Mouse (Mus musculus): ENCODE measurements around the gene Gm45234. TPM values are rescaled to one million over a fixed set of nuclear protein-coding genes. Genes with fewer than 3 reads are reported as not detected.

Gm45234 gene
- total and polyA plus RNA-seq, 3 experiments, result not detected

DNA sequence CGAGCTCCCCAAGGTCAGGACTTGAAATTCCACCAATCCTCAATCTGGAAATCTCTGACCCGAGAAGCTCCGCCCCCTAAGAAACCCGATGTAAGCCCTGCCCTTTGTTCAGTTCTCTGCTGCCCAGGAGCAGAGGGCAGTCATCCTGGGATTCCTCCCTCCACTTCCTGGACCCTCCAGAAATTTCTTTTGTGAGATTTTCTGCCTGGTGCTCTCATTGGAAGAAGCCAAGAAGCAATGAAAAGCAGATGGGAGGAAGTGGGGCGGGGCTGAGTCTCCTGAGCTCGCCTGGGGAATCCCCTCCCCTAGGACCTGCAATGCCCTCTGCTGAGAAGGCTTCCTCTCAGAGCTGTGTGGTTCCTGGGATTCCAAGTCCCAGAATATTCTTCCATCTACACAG, 26.6 kb upstream of the Gm45234 start:
- no peaks in the 10 kb centered on the region for H3K36me3 ChIP-seq (replicated peaks)
- peaks cover 45% of the 10 kb centered on the region for H3K27me3 ChIP-seq (ENCODE audit: insufficient read depth, low read length)
- H3K4me3 ChIP-seq (ENCODE audit: low read depth, low read length), result no peak overlapping the region; the same call in 1 of the 2 replicates
- H3K9me3 ChIP-seq (replicated peaks), result no peaks in the 10 kb centered on the region
- TF ChIP-seq TAL1 (conservative IDR thresholded peaks at IDR 0.05; ENCODE audit: low read depth, low read length), result no peak
- no peak for TF ChIP-seq GATA2 (IDR thresholded peaks at IDR 0.05; ENCODE audit: borderline replicate concordance, low read depth, low read length)
- no peak for TF ChIP-seq GATA1 (IDR thresholded peaks at IDR 0.05; ENCODE audit: borderline replicate concordance, low read length)
- TF ChIP-seq POLR2AphosphoS5 (IDR thresholded peaks at IDR 0.05; ENCODE audit: insufficient replicate concordance, low read depth, low read length), result no peak
- TF ChIP-seq CTCF (IDR thresholded peaks at IDR 0.05; ENCODE audit: low read depth, low read length), result no peak
- no peak for DNase-seq (ENCODE audit: low spot score)
- ATAC-seq (ENCODE audit: extremely low read depth, insufficient number of reproducible peaks, low FRiP score, poor library complexity, severe bottlenecking), result no peak
- H3K4me1 ChIP-seq (ENCODE audit: insufficient read depth, low read depth, low read length), result peaks cover 5% of the 10 kb centered on the region

DNA sequence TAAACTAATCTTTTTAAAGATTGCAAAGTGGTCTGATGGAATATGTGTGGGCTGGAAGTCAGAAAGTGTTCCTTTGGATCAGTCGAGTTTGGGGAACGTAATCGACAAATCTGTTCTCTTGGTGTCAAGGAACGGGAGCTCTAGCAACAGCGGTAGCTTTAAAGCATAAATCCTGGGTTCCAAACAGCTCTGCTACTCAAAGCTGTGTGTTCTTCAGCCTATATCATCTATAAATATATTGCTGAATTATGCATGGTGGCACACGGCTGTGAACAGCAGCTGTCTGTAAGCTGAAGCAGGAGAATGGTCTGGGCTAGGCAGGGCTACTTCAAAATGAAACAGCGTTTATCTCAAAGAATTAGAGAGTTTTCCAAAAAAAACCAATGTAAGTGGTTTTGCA, 25.1 kb upstream of the Gm45234 start:
- TF ChIP-seq CTCF (IDR thresholded peaks at IDR 0.05; ENCODE audit: low read depth, low read length) (no peak), TAL1 (conservative IDR thresholded peaks at IDR 0.05; ENCODE audit: low read depth, low read length) (no peak), POLR2AphosphoS5 (IDR thresholded peaks at IDR 0.05; ENCODE audit: insufficient replicate concordance, low read depth, low read length) (no peak), GATA2 (IDR thresholded peaks at IDR 0.05; ENCODE audit: borderline replicate concordance, low read depth, low read length) (no peak)
- no peaks in the 10 kb centered on the region for H3K36me3 ChIP-seq (replicated peaks)
- H3K27me3 ChIP-seq (ENCODE audit: insufficient read depth, low read length), result peaks cover 58% of the 10 kb centered on the region
- H3K4me3 ChIP-seq (ENCODE audit: low read depth, low read length), result no peak overlapping the region
- no peak for DNase-seq (ENCODE audit: low spot score)
- peaks cover 5% of the 10 kb centered on the region for H3K4me1 ChIP-seq (ENCODE audit: insufficient read depth, low read depth, low read length)
- H3K9me3 ChIP-seq (replicated peaks), result no peaks in the 10 kb centered on the region
- no peak for ATAC-seq (ENCODE audit: extremely low read depth, insufficient number of reproducible peaks, low FRiP score, poor library complexity, severe bottlenecking)

DNA sequence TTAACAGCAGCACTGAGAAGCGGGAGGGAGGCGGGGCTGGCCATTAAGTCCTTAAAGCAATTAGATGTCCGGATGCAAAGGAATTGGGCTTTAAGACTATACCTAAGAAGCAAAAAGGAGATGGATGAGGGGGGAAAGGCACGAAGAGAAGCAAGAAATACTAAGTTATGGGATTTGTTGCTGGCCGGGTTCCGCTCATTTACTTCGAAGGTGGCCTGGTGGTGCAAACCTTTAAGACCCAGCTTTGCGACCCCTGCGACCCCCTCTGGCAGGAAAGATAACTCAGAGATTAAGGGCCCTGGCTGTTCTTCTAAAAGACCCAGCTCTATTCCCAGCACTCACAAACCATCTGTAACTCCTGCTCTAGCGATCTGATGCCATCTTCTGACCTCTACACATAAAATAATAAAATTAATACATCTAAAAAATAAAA, 24.2 kb upstream of the Gm45234 start:
- TF ChIP-seq CTCF (IDR thresholded peaks at IDR 0.05; ENCODE audit: low read depth, low read length), result no peak
- TF ChIP-seq GATA2 (IDR thresholded peaks at IDR 0.05; ENCODE audit: borderline replicate concordance, low read depth, low read length), result no peak
- TF ChIP-seq POLR2AphosphoS5 (IDR thresholded peaks at IDR 0.05; ENCODE audit: insufficient replicate concordance, low read depth, low read length), result no peak
- no peak for TF ChIP-seq TAL1 (conservative IDR thresholded peaks at IDR 0.05; ENCODE audit: low read depth, low read length)
- no peak for TF ChIP-seq GATA1 (IDR thresholded peaks at IDR 0.05; ENCODE audit: borderline replicate concordance, low read length)
- ATAC-seq (ENCODE audit: extremely low read depth, insufficient number of reproducible peaks, low FRiP score, poor library complexity, severe bottlenecking), result no peak
- Histone ChIP-seq H3K4me1 (ENCODE audit: insufficient read depth, low read depth, low read length) (peaks cover 5% of the 10 kb centered on the region), H3K9me3 (replicated peaks) (no peaks in the 10 kb centered on the region), H3K36me3 (replicated peaks) (no peaks in the 10 kb centered on the region), H3K27me3 (ENCODE audit: insufficient read depth, low read length) (peaks cover 62% of the 10 kb centered on the region), H3K4me3 (ENCODE audit: low read depth, low read length) (no peak overlapping the region)
- no peak for DNase-seq (ENCODE audit: low spot score)

DNA sequence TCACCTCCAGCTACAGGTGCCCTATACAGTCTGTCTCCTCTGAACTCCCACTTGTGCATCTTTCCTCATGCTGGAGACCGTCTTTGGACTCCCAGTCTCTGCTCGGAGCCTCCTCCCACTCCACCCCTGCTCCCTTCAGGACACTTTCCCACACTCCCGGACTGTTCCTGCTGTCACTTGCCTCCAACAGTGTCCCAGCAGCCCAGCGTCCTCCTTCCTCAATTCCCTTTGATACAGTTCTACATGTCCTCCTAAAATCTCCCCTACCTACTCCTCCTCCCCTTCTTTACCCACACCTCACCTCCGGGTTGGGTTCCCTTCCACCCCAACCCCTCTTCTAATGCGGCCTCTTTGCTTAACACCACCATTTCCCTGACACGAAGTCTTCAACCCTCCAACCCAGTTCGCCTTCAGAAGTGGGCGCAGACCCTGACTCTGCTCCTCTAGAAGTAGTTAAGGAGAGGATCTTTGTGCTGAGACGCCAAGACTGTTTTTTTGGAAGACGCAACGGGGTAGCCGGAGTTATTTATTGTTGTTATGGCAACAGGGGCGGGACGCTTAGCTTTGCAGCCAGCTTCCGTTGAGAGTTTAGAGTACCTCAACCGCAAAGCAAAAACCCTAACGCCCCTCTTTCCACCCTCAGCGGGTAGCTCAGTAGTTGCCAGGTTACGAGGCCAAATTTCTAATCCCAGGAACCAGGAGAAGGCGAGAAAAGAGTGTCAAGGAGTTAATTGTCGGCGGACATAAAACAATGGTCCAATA, 23.6 kb upstream of the Gm45234 start, which contains the start of gene Lrrc23:
TSS of gene Lrrc23 (minus strand) at position 506 of the 762 bp plus-strand sequence.
- Histone ChIP-seq H3K4me1 (ENCODE audit: insufficient read depth, low read depth, low read length) (peaks cover 5% of the 10 kb centered on the region), H3K27me3 (ENCODE audit: insufficient read depth, low read length) (peaks cover 64% of the 10 kb centered on the region), H3K4me3 (ENCODE audit: low read depth, low read length) (no peak within 1 kb of the TSS), H3K36me3 (replicated peaks) (no peaks in the 10 kb centered on the region), H3K9me3 (replicated peaks) (no peaks in the 10 kb centered on the region)
- DNase-seq (ENCODE audit: low spot score) (no peak), ATAC-seq (ENCODE audit: extremely low read depth, insufficient number of reproducible peaks, low FRiP score, poor library complexity, severe bottlenecking) (no peak)
- TF ChIP-seq GATA1 (IDR thresholded peaks at IDR 0.05; ENCODE audit: borderline replicate concordance, low read length) (no peak), GATA2 (IDR thresholded peaks at IDR 0.05; ENCODE audit: borderline replicate concordance, low read depth, low read length) (no peak), CTCF (IDR thresholded peaks at IDR 0.05; ENCODE audit: low read depth, low read length) (no peak), TAL1 (conservative IDR thresholded peaks at IDR 0.05; ENCODE audit: low read depth, low read length) (no peak), POLR2AphosphoS5 (IDR thresholded peaks at IDR 0.05; ENCODE audit: insufficient replicate concordance, low read depth, low read length) (no peak)

DNA sequence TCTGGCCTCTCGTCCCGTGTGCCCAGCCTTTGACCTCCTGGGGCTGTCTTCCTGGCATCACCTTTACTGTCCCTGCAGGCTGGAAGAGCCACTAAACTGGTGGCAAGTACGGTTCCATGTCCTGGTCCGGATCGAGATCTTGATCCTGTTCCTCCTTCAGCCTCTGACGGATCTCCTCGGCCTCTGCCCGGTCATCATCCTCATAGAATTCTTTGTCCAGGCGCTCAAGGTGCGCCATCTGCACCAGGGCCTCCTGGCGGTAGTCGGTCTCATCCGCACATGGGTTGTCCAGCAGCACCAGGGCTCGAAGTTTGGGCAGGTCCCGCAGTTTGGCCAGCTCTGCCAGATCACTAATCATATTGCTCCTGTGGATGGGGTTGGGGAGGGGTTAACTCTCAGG, 14.7 kb upstream of the Gm45234 start:
- DNase-seq (ENCODE audit: low spot score), result no peak
- Histone ChIP-seq H3K36me3 (replicated peaks) (no peaks in the 10 kb centered on the region), H3K27me3 (ENCODE audit: insufficient read depth, low read length) (peaks cover 68% of the 10 kb centered on the region), H3K4me1 (ENCODE audit: insufficient read depth, low read depth, low read length) (peaks cover 28% of the 10 kb centered on the region), H3K4me3 (ENCODE audit: low read depth, low read length) (no peak overlapping the region), H3K9me3 (replicated peaks) (no peaks in the 10 kb centered on the region)
- TF ChIP-seq CTCF (IDR thresholded peaks at IDR 0.05; ENCODE audit: low read depth, low read length) (no peak), TAL1 (conservative IDR thresholded peaks at IDR 0.05; ENCODE audit: low read depth, low read length) (no peak), POLR2AphosphoS5 (IDR thresholded peaks at IDR 0.05; ENCODE audit: insufficient replicate concordance, low read depth, low read length) (no peak), GATA1 (IDR thresholded peaks at IDR 0.05; ENCODE audit: borderline replicate concordance, low read length) (no peak), GATA2 (IDR thresholded peaks at IDR 0.05; ENCODE audit: borderline replicate concordance, low read depth, low read length) (no peak)
- ATAC-seq (ENCODE audit: extremely low read depth, insufficient number of reproducible peaks, low FRiP score, poor library complexity, severe bottlenecking), result no peak

DNA sequence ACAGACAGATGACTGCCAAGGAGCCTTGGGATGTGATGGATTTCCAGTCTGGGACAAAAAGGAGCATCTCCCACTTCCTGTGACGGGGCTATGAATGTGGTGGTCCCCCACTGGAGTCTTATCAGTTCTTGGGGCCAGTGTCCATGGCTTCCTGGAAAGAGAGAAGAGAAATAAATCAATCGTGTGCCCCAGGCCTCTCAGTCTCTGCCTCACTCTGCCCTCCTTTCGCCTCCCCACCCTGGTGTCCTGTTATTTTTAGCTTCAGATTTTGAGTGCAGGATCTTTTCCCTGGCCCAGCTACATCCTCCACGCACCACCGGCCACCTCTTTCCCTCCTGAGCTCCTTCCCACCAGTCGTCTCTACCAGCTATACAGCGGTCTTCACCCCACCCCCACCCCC, 14.2 kb upstream of the Gm45234 start:
- H3K27me3 ChIP-seq (ENCODE audit: insufficient read depth, low read length), result peaks cover 70% of the 10 kb centered on the region

More for the DNA sequence above, 14.2 kb upstream of the Gm45234 start:
- TF ChIP-seq CTCF (IDR thresholded peaks at IDR 0.05; ENCODE audit: low read depth, low read length), result no peak
- TF ChIP-seq GATA1 (IDR thresholded peaks at IDR 0.05; ENCODE audit: borderline replicate concordance, low read length), result no peak
- no peak for TF ChIP-seq POLR2AphosphoS5 (IDR thresholded peaks at IDR 0.05; ENCODE audit: insufficient replicate concordance, low read depth, low read length)
- no peak for TF ChIP-seq TAL1 (conservative IDR thresholded peaks at IDR 0.05; ENCODE audit: low read depth, low read length)
- no peak for TF ChIP-seq GATA2 (IDR thresholded peaks at IDR 0.05; ENCODE audit: borderline replicate concordance, low read depth, low read length)
- peaks cover 32% of the 10 kb centered on the region for H3K4me1 ChIP-seq (ENCODE audit: insufficient read depth, low read depth, low read length)
- ATAC-seq (ENCODE audit: extremely low read depth, insufficient number of reproducible peaks, low FRiP score, poor library complexity, severe bottlenecking) (no peak), DNase-seq (ENCODE audit: low spot score) (no peak)
- H3K36me3 ChIP-seq (replicated peaks), result no peaks in the 10 kb centered on the region
- H3K4me3 ChIP-seq (ENCODE audit: low read depth, low read length), result no peak overlapping the region
- H3K9me3 ChIP-seq (replicated peaks), result no peaks in the 10 kb centered on the region
